Mouse (Mus musculus) heart, postnatal 10 days (tissue): Measurements from ENCODE around the gene Myo15b. TPM values are rescaled to one million over a fixed set of nuclear protein-coding genes. Genes with fewer than 3 reads are reported as not detected.

Source experiments
- DNase-seq, 2 experiments: peaks; one replicate each; pipeline ENCODE4 v3.0.0; 2021
- intact Hi-C: fragments of 180-260 bp; cut with DNase I; formaldehyde crosslinking; loops from one replicate; pipeline ENCODE4 v1.15.1; 2025
- total RNA-seq, 2 experiments: library from RNA; stranded (reverse); gene quantifications; 2 replicates each; pipeline ENCODE4 v1.2.3; 2021

The Myo15b gene
- total RNA-seq, 2 experiments from 2014 or later: 0.17 to 0.22 TPM

DNA sequence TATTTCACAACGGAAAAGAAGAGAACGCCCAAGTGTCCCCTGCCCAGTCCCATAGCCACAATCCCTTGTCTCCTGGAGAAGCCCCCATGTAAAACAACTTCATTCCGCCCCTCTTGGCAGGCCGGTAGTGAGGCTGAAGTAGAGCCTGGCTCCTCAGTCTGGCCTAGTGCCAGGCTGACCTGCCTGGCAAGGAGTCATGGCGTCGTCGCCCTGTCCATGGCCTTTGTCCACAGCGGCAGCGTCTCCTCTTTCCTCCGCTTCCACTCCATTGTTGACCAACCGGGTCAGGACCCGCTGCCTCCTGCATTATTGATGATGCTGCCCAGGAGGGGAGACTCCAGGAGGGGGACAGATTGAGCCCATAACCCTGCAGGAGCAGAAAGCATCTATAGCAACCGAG is 270 bp upstream of the Myo15b start:
- intact Hi-C loops: loop anchor here (2.0 kb wide), 2 partner anchors 17 to 33 kb away; partner anchors contain the start of gene Llgl2
- peak in 1 of 2 experiments; percentile 36 for DNase-seq

- DNase-seq: peak; percentile 92 to 94
- intact Hi-C loops: loop anchor here (1.0 to 2.0 kb wide), 3 partner anchors 19 to 137 kb away; partner anchors contain the start of gene Llgl2
These were observed 1.1 kb downstream of the Myo15b start for GRCm38 (mm10) chr11:115859143-115859945.

DNA sequence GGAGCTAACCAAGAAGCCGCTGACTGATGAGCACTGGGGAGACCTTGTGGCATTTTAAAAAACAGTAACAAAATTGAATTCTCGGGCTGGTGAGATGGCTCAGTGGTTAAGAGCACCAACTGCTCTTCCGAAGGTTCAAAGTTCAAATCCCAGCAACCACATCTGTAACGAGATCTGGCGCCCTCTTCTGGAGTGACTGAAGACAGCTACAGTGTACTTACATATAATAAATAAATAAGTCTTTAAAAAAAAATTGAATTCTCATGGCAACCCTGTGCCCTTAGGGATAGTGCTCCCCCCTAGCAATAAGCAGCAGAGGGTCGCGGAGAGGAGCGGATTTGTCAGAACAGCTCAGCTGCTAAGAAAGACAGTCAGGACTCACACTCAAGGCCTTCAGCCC is 5.7 kb downstream of the Myo15b start:
- DNase-seq: no peak
- intact Hi-C loops: no loop called here

DNA sequence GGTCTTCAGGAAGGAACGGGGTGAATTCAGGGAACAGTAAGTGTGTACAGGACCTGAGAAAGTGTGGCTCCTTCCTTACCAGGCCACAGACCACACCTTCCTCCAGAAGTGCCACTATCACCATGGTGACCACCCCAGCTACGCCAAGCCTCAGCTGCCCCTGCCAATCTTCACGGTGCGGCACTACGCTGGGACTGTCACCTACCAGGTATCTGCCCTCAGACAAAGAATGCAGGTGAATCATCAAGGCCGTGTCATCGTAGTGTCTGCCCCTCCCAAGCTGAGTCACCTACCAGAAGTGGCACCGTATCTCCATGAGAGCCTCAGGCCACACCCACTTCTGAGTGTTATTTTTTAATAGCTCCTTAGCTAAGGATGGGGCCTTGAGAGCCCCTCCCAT is 11.2 kb downstream of the Myo15b start:
- intact Hi-C loops: loop anchor here (5.0 kb wide), 1 partner anchor 127 kb away; no protein-coding TSS in a partner anchor

GRCm38 (mm10) chr11:115872437-115872836 is 14.2 kb downstream of the Myo15b start:
- intact Hi-C loops: no loop called here

More for the DNA sequence above, 11.2 kb downstream of the Myo15b start:
- no peak for DNase-seq

GRCm38 (mm10) chr11:115875935-115876334 is 17.7 kb downstream of the Myo15b start:
- DNase-seq: no peak
- intact Hi-C loops: loop anchor here (5.0 kb wide), 1 partner anchor 154 kb away; no protein-coding TSS in a partner anchor

More at GRCm38 (mm10) chr11:115872437-115872836, 14.2 kb downstream of the Myo15b start:
- DNase-seq: no peak

GRCm38 (mm10) chr11:115876438-115876837 is 18.2 kb downstream of the Myo15b start:
- intact Hi-C loops: loop anchor here (5.0 kb wide), 1 partner anchor 154 kb away; no protein-coding TSS in a partner anchor
- no peak for DNase-seq

GRCm38 (mm10) chr11:115877174-115877755 is 19.1 kb downstream of the Myo15b start:
- intact Hi-C loops: loop anchor here (5.0 kb wide), 1 partner anchor 155 kb away; no protein-coding TSS in a partner anchor

GRCm38 (mm10) chr11:115878071-115878470 is 19.9 kb downstream of the Myo15b start:
- intact Hi-C loops: loop anchor here (5.0 kb wide), 1 partner anchor 156 kb away; no protein-coding TSS in a partner anchor
- no peak for DNase-seq

More at GRCm38 (mm10) chr11:115877174-115877755, 19.1 kb downstream of the Myo15b start:
- no peak for DNase-seq

GRCm38 (mm10) chr11:115881002-115881401 is 22.8 kb downstream of the Myo15b start:
- peak in 1 of 2 experiments; percentile 37 for DNase-seq

DNA sequence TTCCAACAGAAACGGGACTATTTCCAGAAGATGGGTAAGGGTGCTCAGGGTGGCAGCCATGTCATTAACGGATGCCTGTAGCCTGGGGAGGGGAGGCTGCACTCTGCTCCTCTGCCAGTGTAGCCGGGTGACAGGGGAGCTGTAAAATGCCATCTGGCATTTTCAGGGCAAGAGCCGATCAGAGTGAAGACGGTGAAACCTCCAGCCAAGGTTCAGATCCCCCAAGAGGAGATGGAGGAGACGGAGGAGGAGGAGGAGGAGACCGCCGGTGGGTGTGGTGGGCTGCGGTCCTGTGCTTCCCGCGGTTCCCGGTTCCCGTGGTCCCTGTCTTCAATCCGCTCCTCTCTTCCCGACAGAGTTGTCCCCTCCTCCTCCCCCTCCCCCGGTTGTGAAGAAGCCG is 25.0 kb downstream of the Myo15b start:
- intact Hi-C loops: no loop called here
- no peak for DNase-seq

More at GRCm38 (mm10) chr11:115881002-115881401, 22.8 kb downstream of the Myo15b start:
- intact Hi-C loops: no loop called here

DNA sequence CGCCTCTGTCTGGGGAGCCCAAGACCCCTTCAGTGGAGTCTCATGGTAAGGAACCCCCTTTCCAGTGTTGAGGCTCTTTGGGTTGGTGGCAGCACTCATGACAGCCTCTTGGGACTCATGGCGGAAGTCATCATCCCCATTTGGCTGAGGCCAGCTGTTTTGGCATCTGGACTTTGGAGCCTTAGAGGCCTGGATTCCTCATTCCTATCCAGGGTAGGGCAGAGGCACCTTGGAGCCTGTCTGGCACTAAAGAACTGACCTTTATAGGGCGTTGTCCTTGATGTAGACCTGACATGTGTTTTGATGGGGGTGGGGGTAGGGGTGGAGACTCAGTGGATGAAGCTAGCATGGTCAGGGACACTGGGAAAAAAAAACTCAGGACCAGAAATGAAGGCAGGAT is 26.2 kb downstream of the Myo15b start:
- intact Hi-C loops: no loop called here
- no peak for DNase-seq

- intact Hi-C loops: no loop called here
- no peak for DNase-seq
These were observed 27.1 kb downstream of the Myo15b start for GRCm38 (mm10) chr11:115885281-115885680.

GRCm38 (mm10) chr11:115886446-115886845 is 28.2 kb downstream of the Myo15b start:
- DNase-seq: no peak
- intact Hi-C loops: no loop called here

- no peak for DNase-seq
- intact Hi-C loops: no loop called here
These were observed 29.8 kb downstream of the Myo15b start for GRCm38 (mm10) chr11:115888020-115888419.

DNA sequence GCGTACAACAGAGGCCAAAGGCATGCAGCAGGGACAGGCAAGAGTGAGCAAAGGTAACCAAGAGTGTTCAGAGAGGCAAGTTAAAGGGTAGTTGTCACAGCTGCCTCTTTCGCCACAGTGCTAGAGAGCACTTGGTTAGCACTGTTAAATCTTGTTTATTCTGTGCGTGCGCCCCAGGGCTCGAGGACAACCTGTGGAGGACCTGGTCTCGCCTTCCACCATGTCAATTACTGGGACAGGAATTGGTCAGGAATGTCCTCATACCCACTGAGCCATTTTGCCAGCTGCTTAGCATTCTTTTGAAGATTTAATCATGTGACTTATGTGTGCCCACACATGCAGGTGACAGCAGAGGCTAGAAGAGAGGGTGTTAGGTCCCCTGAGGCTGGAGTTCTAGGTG is 31.0 kb downstream of the Myo15b start:
- no peak for DNase-seq
- intact Hi-C loops: no loop called here

DNA sequence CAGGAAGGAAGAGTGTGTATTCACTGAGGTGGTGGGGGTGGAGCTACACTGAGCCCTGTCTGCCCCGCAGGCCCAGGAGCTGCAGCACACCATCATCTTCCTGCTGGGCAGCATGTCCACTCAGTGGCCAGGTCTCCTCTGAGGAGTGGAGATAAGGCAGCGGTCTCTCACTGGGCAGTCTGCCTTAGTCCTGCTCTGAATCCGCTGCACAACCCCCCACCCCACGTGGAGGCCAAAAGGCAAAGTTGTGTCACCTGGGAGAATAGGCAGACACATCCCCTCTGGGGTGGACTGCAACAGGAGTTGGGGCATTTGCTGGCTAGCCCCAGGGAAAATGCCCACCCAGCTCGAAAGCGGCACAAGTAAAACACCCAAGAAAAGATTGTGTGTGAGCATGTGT is 34.0 kb downstream of the Myo15b start:
- intact Hi-C loops: no loop called here
- DNase-seq: no peak

GRCm38 (mm10) chr11:115893071-115893470 is 34.9 kb downstream of the Myo15b start:
- DNase-seq: no peak

DNA sequence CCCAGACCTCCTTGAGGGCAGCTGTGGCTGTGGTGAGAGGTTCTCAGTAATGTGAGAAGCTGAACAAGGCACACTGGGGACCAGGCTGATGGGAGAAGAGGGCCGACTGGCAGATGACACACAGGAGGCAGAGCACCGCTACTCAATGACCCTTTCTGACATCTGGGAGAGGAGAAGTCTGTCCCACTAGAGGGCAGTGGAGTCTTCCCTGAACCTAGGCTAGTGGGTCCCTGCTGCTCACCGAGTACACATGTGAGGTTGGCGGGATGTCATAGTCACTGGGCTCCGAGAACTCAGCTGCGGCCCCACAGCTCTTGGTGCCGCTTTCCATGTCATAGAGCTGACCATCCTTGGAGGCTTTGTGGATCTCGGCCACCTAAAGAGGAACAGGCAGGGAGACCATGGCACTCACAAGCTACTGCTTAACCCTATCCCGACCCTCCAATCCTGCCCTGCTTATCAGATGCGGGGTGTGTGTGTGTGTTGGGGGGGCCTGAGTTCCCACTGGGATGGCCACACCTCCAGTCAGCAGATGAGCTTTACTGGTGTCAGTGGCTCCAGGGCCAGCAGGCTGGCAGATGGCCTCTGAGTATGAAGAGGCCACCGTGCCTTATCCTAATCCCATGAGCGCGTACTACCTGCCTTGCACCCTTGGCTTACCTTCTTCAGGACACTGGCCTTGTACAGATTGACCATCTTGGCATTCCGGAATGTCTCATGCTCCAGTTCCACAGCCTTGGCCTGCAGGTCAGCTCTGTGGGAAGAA is 36.7 kb downstream of the Myo15b start:
- intact Hi-C loops: loop anchor here (2.0 kb wide), 1 partner anchor 26 kb away; no protein-coding TSS in a partner anchor
- DNase-seq: peak; percentile 71 to 74

More at GRCm38 (mm10) chr11:115893071-115893470, 34.9 kb downstream of the Myo15b start:
- intact Hi-C loops: no loop called here

DNA sequence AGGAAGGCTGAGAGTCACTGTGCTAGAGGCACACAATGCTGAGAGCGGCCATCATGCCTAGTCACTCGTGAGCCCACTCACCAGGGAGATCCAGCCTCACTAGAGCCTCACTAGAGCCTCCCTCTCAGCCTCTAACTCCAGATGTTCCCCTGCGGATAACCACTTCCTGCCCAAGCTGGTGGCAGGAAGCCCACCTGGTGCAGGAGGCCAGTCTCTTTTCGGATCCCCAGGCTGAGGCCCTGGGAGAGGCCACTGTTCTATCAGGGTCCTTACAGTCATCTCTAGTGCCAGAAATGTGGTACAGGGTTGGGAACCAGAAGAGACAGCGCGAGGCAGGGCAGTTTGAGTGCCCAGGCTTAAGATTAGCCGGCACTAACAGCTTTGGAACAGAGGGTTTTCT is 40.2 kb downstream of the Myo15b start:
- intact Hi-C loops: no loop called here
- no peak for DNase-seq

DNA sequence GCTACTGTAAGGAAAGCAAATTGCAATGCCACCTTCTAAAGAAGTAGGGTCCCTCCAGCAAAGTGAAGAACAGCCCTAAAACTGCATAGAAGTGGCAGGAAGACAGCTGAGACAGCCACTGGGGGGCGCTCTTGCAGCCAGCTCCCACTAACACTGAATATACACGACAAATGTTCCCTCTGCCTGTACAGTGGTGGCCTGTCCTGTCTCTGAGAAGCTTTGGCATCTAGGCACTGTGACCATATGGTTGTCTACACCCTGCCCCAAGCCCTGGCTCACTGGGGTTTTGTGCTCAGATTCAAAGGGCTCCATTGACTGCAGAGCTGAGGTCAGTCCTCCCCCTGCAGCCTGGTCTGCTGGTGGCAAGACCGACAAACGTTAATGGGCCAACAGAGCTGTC is 40.7 kb downstream of the Myo15b start:
- DNase-seq: peak; percentile 56 to 78

More for the DNA sequence above, 40.7 kb downstream of the Myo15b start:
- intact Hi-C loops: no loop called here
